Mouse (Mus musculus): ENCODE measurements around the gene Pagr1b.

- TF ChIP-seq CTCF (IDR thresholded peaks at IDR 0.05) = no peak
- no peak for TF ChIP-seq POLR2A (IDR thresholded peaks at IDR 0.05; ENCODE audit: insufficient read depth, low read depth, low read length)
These were observed 64.5 kb downstream of the Pagr1b start for GRCm38 (mm10) chr7:126951741-126952140.

Data from heart, adult 2 months (tissue).